Mouse (Mus musculus) neutrophil, adult 5-6 weeks (primary cell): Measurements from ENCODE around the gene 2310007B03Rik. TPM values are rescaled to one million over a fixed set of nuclear protein-coding genes. Genes with fewer than 3 reads are reported as not detected.
"Not testable (repeated sequence)": the region's sequence is repeated elsewhere in the genome, so short reads cannot be mapped to it uniquely, and the experiment has no call there.

Experiments used
- ATAC-seq: fragments of 151-379, 151-347 bp; 2 replicates; pipeline ENCODE4 v1.8.0; 2017; ENCODE audit warnings: mild to moderate bottlenecking, moderate TSS enrichment; ENCODE audit not compliant: insufficient number of reproducible peaks, poor library complexity, low FRiP score, severe bottlenecking; ENCODE audit errors: extremely low read depth
- total RNA-seq: library from RNA; stranded (forward); fragments of 200-1000 nt; gene quantifications from 2 replicates; pipeline ENCODE4 v1.2.3, GENCODE M21; 2017

Gene 2310007B03Rik
- 0.93 and 0.98 TPM in 2 replicates for total RNA-seq

GRCm38 (mm10) chr1:93160501-93161133 lies at the start of gene 2310007B03Rik:
2310007B03Rik (minus strand) TSS chr1:93160948.
- no peak for ATAC-seq

GRCm38 (mm10) chr1:93210213-93210641 lies 49.5 kb upstream of the 2310007B03Rik start:
- ATAC-seq: no peak

- no peak for ATAC-seq
Measured at GRCm38 (mm10) chr1:93207536-93208064, 46.9 kb upstream of the 2310007B03Rik start.

- ATAC-seq: no peak
Measured at GRCm38 (mm10) chr1:93206277-93206970, 45.7 kb upstream of the 2310007B03Rik start.

GRCm38 (mm10) chr1:93197916-93198315 lies 37.2 kb upstream of the 2310007B03Rik start:
- ATAC-seq: no peak

GRCm38 (mm10) chr1:93197454-93197853 lies 36.7 kb upstream of the 2310007B03Rik start:
- ATAC-seq: not testable (repeated sequence)

- no peak for ATAC-seq
Measured at GRCm38 (mm10) chr1:93194961-93195360, 34.2 kb upstream of the 2310007B03Rik start.

GRCm38 (mm10) chr1:93190726-93191305 lies 30.1 kb upstream of the 2310007B03Rik start:
- ATAC-seq: no peak

- no peak for ATAC-seq
Measured at GRCm38 (mm10) chr1:93184071-93184828, 23.5 kb upstream of the 2310007B03Rik start.

GRCm38 (mm10) chr1:93182281-93182680 lies 21.5 kb upstream of the 2310007B03Rik start:
- no peak for ATAC-seq

- no peak for ATAC-seq
Measured at GRCm38 (mm10) chr1:93176525-93177332, 16.0 kb upstream of the 2310007B03Rik start.

GRCm38 (mm10) chr1:93175849-93176248 lies 15.1 kb upstream of the 2310007B03Rik start:
- ATAC-seq: no peak

GRCm38 (mm10) chr1:93174399-93174798 lies 13.7 kb upstream of the 2310007B03Rik start:
- ATAC-seq: peak; percentile 57

GRCm38 (mm10) chr1:93173665-93174064 lies 12.9 kb upstream of the 2310007B03Rik start:
- no peak for ATAC-seq

GRCm38 (mm10) chr1:93168295-93168775 lies 7.6 kb upstream of the 2310007B03Rik start, which contains the start of gene Crocc2:
Crocc2 (plus strand) TSS chr1:93168725.
- ATAC-seq: no peak

GRCm38 (mm10) chr1:93166346-93167079 lies 5.8 kb upstream of the 2310007B03Rik start:
- ATAC-seq: no peak

GRCm38 (mm10) chr1:93165447-93165846 lies 4.7 kb upstream of the 2310007B03Rik start:
- ATAC-seq: no peak
